Mouse (Mus musculus) neutrophil, adult 65 days (primary cell): Measurements from ENCODE around the gene Trex2. TPM values are rescaled to one million over a fixed set of nuclear protein-coding genes. Genes with fewer than 3 reads are reported as not detected.

Experiments used
- total RNA-seq: library from RNA; stranded (reverse); gene quantifications from 2 replicates; pipeline ENCODE4 v1.2.4, GENCODE M21; 2023

Gene Trex2
- total RNA-seq, result not detected in 2 replicates

DNA sequence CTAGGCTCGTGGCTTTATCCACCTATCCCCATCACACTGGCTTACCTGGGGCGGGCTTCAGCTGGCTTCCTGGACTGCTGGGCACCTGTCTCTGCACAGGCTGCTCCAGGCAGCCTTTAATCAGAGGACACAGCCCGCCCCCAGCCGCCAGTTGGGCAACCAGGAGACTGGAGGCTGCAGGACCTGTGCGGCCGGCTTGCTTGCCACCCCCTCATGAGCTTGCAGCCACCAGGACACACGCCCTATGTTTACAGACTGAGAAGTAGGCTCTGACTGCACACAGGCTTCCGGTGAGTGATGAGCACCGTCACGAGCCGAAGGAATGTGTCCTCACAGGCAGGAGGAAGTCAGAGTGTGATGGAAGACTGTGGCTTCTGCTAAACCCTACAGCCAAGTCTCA is at the start of gene Trex2:
TSS of gene Trex2 (minus strand) at position 93 of the 400 bp plus-strand sequence.

DNA sequence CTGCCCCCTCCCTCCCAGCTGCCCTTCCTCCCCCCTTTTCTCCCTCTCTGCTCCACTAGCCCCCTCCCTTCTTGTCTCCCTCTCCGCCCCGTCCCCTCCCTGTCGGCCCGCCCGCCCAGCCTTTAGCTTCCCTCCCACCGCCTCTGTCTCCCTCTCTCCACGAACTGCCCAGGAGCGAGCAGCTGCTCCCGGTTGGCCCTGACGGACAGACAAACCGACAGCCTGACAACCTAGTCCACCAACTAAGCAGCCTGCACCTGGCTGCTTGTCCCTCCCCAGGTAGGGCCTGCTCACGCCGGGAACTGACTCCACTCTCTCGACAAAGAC is 48.3 kb upstream of the Trex2 start, which contains the start of gene Bgn:
TSS of gene Bgn (plus strand) at position 119 of the 327 bp plus-strand sequence.

DNA sequence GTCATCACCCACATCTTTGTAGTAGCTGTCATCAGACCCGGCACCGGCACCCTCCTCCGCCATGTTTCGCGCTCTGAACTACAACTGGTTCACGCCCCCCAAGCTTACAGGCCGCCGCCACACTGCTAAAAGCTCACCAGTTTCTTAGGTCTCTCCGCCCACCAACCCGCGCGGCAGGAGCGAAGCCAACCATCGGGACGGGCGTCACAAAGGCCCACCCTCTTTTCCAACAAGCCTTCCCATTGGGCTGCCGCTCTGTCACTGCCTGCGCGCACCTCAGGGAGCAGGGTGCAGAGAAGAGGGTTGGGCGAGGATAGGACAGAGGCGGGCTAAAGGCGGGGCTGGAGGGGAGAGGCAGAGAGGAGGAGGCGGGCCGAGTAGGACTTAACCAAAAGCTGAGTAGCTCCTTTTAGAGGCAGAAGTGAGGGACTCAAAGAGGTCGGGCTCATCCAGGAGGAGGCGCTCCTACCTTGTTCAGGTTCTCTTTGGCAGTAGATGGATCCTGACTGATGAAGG is 23.8 kb upstream of the Trex2 start, which contains the start of gene Haus7:
TSS of gene Haus7 (minus strand) at position 168 of the 516 bp plus-strand sequence.

DNA sequence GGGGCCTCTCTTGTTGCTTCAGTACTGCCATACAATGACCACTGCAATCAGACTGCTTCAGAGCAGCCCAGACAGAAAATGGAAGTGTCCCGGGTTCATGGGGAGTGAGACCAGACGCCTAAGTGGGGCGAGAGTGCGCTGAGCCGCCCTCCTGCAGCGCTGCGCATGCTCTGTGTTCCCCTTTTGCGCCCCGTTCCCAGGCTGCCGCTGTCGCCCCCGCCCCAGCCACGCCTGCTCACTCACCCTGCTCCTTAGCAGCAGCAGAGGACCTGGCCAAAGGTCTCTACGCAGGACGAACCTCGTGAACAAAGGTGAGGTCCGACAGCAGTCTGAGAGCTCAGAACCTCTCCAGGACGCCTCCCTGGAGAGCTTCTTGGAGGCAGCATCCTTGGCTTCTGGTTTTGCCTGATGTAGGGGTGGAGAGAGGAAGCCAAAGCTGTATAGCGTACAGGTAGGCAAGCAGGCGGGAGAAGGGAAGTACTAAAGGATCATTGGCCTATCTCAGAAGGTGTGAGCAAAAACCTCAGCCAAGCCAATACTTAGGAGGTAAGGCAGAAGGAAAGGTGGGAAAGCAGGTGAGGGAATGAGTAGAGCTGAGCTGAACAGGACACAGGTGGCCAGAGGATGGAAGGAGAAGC is 24.1 kb downstream of the Trex2 start, which contains the start of gene Zfp92:
TSS of gene Zfp92 (plus strand) at position 217 of the 638 bp plus-strand sequence.

DNA sequence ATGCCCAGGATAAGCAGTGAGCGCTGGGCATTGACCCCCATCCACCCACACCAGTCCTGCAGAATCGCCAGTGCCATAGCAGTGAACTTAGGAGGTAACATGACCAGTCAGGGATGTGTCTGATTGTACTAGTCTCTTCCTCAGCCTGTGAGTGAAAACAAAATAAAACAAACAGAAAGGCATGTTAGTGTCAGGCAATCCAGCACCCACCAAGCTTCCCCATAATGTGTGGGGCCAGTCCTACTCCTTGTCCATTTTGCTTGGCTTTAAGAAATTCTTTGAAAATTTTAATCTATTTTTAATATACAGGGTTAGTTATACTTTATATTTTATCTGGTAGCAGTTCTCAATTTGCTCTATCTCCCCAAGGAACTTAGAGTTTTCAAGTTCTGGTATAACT is 36.5 kb downstream of the Trex2 start, which contains the start of gene Gm18336:
TSS of gene Gm18336 (minus strand) at position 101 of the 400 bp plus-strand sequence.

Other genes with a start within 250 kb of the Trex2 start
- gene Xlr3b, start 243.1 kb downstream of the Trex2 start, total RNA-seq, result 0.39 and 0.88 TPM in 2 replicates
- 0.88 and 2.2 TPM in 2 replicates for gene Xlr4b, start 221.0 kb downstream of the Trex2 start, total RNA-seq
- 4.8 TPM in 2 replicates for gene F8a, start 207.1 kb downstream of the Trex2 start, total RNA-seq
- gene Xlr4c, start 192.2 kb downstream of the Trex2 start, total RNA-seq, result 0.84 TPM in 1 of 2 replicates, not detected in the other
- not detected in 2 replicates for gene Xlr3c, start 170.0 kb downstream of the Trex2 start, total RNA-seq
- not detected in 2 replicates for gene Xlr5a, start 142.4 kb downstream of the Trex2 start, total RNA-seq
- gene Xlr5c, start 142.4 kb downstream of the Trex2 start, total RNA-seq, result not detected in 2 replicates
- not detected in 2 replicates for gene Gm45015, start 98.5 kb downstream of the Trex2 start, total RNA-seq
- gene Zfp275, start 92.7 kb downstream of the Trex2 start, total RNA-seq, result 6.1 and 10.9 TPM in 2 replicates
- gene Gm18336, start 36.6 kb downstream of the Trex2 start, total RNA-seq, result not detected in 2 replicates
- not detected in 2 replicates for gene Zfp92, start 24.2 kb downstream of the Trex2 start, total RNA-seq
- 9.1 and 9.4 TPM in 2 replicates for gene Haus7, start 23.7 kb upstream of the Trex2 start, total RNA-seq
- 2.6 and 3.3 TPM in 2 replicates for gene Bgn, start 48.3 kb upstream of the Trex2 start, total RNA-seq
- gene Atp2b3, start 67.7 kb upstream of the Trex2 start, total RNA-seq, result not detected in 2 replicates
- not detected in 2 replicates for gene Dusp9, start 204.1 kb upstream of the Trex2 start, total RNA-seq
- gene Pnck, start 224.8 kb upstream of the Trex2 start, total RNA-seq, result not detected in 2 replicates
- gene Slc6a8, start 237.8 kb upstream of the Trex2 start, total RNA-seq, result 0.48 and 0.57 TPM in 2 replicates